Mouse (Mus musculus): ENCODE measurements around the gene Marco.

The Marco gene

DNA sequence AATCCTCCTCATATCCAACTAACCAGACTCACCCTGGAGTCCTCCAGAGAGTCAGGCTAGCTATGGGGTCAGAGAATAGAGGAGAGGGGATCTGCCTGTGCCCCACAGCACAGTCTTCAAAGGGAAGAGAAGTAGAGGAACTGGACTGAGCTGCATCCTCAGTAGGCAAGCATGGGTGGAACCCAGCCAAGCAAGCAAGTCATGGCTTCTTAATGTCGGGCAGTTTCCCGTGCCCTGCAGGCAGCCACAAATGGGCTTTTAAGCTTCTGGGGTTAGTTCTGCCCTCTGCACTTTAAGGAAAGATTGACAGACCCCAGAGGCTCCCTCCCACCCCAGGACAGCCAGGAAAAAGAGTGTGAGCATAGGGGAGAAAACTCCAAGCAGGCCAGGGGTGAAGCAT, 63.2 kb downstream of the Marco start:
- no peak for DNase-seq (ENCODE audit: low spot score in 2 of 2)

DNA sequence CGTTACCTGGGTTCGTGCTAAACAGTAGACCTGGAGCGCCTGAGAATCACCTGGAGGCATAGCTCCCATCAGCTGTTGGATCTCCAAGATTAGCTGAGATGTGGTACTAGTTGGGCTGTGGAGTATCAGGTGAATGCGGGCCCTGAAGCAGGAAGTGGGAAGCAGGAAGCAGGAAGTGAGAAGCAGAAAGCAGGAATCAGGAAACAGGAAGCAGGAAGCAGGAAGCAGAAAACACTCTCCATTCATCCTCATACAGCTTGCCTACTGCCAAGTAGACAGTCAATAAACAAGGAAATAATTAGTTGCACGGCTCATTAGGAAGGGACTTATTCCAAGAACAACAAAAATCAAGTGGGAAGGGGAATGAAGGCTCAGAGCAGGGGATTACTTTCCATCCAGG, 69.2 kb downstream of the Marco start:
- DNase-seq (ENCODE audit: low spot score in 2 of 2): no peak

GRCm38 (mm10) chr1:120430171-120430570, 74.7 kb downstream of the Marco start:
- no peak for DNase-seq (ENCODE audit: low spot score in 2 of 2)

DNA sequence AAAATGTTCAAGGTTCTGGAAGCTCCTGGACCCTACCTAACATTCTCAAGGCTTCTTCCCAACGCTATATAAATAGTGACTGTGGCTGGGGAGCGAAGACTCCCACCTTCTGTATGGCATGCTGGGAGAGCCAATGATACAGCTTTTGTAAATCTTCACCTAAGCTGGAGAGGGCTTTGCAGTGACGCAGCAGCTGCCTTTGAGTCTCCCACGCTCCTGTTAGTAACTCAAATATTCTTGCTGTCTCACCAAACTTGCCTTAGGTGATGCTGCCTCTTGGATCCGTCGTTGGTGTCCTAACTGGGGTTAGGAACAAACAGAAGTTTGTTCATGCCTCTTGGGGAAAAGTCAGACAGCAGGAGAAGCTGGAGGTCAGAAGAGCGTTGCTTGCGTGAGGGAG, 79.2 kb downstream of the Marco start:
- no peak for DNase-seq (ENCODE audit: low spot score in 2 of 2)
